Mouse (Mus musculus): ENCODE data around the gene Rln1.

Rln1 gene

DNA sequence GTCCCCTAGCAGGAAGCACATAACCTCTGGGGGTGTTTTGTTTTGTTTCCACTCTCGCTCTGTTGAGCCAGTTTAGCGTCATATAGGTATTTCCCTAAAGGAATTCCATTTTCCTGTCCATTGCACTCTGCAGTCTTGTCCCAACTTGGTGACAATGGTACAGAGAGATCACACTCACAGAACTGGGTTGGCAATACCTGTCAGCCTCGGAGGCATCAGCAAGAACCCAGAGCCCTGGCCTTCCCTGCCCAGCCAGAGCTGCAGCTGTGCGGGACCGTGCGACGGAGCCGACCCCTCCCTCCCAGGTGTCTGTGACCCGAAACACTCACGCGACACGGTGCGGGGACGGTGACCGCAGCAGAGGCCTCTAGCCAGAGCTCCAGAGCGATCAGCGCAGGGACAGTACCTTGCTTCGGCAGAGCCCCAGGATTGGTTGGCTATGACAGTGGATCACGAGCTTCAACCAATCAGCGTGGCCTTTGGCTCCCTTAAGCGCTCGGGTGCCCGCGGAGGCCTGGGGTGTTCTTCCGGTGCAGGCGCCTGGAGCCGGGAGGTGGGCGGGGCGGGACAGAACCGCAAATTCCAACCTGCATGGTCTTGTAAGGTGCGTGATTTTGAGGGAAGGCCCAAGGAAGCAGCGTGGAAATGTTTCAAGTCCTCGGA is 27.1 kb upstream of the Rln1 start:
- in situ Hi-C loops (cut with MboI, MseI) = no loop called here

DNA sequence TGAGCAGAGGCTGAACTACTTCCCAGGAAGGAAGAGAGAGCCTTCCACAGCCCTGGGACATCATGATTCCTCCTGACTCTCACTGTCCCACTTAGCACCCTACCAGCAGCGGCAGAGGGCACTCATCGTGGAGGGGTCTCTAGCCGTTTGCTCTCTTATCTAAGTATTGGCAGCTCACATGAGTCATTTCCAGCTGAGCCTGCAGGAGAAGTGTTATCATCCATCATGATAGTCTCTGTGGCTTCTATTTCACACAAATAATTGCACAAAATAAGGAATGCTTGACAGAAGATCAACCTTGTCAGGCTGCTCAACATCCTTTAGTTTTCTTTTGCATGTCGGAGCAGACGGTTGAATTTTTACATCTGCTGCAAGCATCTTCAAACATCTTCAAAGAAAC is 25.8 kb upstream of the Rln1 start:
- in situ Hi-C loops (cut with MboI, MseI) = no loop called here

GRCm38 (mm10) chr19:29356281-29356680 is 21.8 kb upstream of the Rln1 start:
- in situ Hi-C loops (cut with MboI, MseI) = loop anchor here (10.0 kb wide), 2 partner anchors 51 to 811 kb away; no protein-coding TSS in a partner anchor

DNA sequence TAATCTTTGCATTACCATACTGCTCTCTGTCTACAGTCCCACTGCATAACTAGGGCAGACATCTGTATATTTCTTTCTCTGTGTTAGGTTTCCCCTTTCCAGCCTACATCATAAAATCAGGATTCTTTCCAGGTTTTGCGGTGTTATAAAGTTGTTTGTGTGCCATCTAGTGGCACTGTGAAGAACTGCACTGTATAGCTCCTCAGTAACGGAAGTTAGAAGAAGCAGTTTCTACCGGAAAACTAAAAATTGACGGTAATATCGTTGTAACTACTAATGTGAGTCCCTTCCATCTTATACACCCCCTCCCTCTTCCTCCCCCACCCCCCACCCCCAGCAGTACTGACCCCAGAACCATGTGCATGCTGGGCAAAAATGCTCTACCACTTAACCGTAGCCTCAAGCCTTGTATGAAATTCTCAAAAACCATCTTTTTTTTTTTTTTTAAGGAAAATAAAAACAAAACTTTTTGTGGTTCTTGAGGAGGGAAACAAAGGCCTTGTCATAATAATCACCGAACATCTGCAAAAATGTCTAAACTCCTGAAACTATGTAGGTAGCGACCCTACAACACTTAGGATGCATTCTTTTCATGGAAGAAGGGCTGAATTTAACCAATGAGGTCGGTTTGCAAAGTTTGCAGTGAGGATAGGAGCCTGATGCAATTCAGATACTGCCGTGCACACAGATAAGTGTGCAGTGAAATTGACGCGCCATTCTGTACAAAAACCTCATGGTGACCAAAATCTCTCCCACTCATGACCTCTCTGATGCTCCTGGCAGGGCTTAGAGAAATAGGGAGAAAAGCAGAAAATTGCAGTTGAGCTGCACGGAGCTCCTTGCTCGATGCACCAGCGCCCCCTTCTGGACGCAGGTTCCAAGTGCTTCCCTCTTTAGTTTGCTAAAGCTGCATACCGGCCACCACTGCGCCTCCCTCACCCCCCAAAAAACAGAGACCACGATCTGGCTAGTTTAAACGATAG is 20.7 kb upstream of the Rln1 start:
- in situ Hi-C loops (cut with MboI, MseI) = loop anchor here (10.0 kb wide), 2 partner anchors 50 to 810 kb away; no protein-coding TSS in a partner anchor

DNA sequence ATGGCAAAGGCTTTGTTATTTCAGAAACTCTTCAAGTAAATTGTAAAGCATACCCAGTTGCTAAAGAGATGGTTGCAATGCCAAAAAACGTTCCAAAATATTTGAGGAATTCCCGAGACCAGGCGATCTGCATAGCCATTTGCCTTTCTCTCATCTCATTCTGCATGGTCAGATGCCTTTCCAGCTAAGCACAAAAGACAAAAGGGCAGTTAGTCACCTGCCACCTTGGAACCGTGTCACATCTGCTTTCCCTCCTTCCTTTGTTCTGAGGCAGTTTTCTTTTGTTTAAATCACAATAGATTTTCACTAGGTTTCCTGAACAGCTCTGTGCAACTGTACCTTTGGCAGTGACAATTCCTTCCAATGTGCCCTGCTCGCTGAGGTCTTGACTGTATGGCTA is 16.5 kb upstream of the Rln1 start:
- in situ Hi-C loops (cut with MboI, MseI) = loop anchor here (10.0 kb wide), 2 partner anchors 46 to 806 kb away; no protein-coding TSS in a partner anchor

- in situ Hi-C loops (cut with MboI, MseI) = no loop called here
Observed at GRCm38 (mm10) chr19:29345636-29346035, 11.2 kb upstream of the Rln1 start.

GRCm38 (mm10) chr19:29344868-29345267 is 10.4 kb upstream of the Rln1 start:
- in situ Hi-C loops (cut with MboI, MseI) = no loop called here

DNA sequence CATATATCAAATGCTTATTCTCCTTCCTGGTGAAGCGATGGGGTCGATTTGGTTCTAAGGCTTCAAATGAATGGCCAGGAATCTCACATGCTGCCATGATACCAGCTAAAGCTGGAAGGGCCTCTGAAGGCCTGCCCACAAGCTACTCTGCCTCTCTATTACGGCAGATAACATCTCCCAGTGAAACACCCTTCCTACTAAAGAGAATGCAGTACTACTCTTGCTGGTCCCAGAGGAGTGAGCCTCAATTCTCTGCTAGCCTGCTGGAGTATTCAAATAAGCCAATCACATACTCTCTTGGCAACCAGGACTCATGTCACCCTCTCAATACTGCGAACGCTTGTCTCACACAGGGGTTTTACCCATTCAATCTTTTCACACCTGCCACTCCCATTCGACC is 7.8 kb upstream of the Rln1 start:
- in situ Hi-C loops (cut with MboI, MseI) = no loop called here

- in situ Hi-C loops (cut with MboI, MseI) = no loop called here
Observed at GRCm38 (mm10) chr19:29341029-29341428, 6.6 kb upstream of the Rln1 start.

DNA sequence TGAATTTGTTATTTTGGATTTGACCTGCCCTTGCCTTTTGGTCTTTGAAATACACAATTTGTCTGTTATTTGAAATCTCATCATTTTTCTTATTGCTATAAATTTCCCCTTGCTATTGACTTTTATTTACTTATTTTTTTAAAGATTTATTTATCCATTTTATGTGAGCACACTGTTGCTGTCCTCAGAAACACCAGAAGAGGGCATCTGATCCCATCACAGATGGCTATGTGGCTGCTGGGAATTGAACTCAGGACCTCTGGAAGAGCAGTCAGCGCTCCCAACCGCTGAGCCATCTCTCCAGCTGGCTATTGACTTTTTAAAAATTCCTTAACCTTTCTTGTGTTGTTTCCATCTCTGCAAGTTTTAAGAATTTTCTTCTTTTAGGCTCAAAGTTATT is 2.2 kb upstream of the Rln1 start:
- in situ Hi-C loops (cut with MboI, MseI) = no loop called here

DNA sequence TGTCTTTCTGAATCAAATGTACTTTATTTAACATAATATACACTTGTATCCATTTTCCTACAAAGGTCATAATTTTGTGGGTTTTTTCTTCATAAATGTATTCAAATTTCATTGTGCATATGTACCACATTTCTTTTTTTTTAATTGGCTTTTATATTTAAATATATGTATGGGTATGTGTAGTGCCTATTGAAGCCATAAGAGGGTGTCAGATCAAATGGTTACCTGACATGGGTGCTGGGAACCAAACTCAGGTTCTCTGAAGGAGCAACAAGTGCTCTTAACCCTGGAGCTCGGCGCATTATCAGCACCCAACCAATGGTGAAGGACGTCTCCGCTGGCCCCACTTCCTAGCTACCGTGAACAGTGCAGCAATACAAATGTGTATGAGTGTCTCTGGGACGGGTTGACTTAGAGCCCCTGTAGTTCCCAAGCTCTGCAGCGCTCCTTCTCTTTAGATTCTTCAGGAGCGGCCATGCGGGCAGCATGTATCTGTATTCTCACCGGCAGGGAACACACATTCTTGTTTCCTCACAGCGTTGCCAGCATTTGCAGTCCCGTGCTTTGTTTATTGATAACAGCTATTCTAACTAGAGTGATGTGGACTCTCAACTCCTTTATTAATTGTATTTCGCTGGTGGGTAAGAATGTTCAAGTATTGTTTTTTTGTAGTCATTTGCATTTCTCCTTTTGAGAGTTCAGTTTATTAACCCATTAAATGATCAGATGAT is 7.5 kb downstream of the Rln1 start:
- in situ Hi-C loops (cut with MboI, MseI) = no loop called here

DNA sequence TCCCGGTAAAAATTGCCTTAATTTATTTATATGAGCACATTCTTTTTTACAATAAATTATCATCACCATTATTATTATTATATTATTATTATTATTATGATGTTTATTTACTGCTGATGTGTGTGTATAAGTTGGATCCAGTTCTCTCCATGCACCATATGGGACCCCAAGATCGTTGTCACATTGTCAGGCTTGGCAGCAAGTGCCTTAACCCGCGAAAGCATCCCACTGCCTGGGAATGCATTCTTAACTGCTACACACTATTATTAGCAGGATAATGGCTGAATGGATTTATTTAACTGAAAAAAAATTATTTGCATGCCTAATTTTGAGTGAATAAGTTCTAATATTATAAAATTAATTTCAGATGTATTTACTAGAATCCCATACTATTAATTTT is 8.1 kb downstream of the Rln1 start:
- in situ Hi-C loops (cut with MboI, MseI) = no loop called here

- in situ Hi-C loops (cut with MboI, MseI) = no loop called here
Observed at GRCm38 (mm10) chr19:29325852-29326180, 8.7 kb downstream of the Rln1 start.

DNA sequence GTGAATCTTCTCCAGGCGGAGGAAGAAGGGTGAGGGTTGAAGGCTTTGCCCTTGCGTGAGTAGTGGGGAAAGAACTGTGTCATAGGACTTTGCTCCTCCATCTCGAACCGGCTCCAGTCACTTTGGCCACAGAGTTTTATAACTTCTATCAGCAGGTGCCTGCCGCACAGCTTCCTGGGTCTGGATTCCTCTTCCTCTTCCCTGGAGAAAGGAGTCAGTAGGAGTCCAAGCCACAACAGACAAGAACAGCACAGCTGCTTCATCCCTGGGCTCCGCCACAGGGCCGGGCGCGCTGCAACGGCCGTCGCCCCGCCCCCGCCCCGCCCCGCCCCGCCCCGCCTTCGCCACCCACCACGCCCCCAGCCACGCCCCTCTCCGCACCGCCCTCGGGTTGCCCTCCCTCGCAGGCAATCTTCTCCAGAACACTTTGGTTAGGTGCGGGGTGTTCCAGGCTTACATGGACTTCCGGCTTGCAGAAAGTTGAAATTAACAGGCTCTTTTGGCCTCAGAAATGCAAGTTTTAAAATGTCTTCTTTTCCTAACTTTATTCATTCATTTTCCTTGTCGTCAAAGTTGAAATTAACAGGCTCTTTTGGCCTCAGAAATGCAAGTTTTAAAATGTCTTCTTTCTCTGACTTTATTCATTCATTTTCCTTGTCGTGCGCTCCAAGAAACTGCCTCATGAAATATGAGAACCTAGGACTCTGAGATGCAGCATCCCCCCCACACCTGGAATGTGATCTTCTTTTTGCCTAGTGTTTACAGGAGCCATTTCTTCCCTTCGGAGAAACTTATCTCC is 9.2 kb downstream of the Rln1 start, which contains the start of gene Insl6:
Gene Insl6 (minus strand): TSS at position 304 of the 799 bp plus-strand sequence.
- in situ Hi-C loops (cut with MboI, MseI) = no loop called here

DNA sequence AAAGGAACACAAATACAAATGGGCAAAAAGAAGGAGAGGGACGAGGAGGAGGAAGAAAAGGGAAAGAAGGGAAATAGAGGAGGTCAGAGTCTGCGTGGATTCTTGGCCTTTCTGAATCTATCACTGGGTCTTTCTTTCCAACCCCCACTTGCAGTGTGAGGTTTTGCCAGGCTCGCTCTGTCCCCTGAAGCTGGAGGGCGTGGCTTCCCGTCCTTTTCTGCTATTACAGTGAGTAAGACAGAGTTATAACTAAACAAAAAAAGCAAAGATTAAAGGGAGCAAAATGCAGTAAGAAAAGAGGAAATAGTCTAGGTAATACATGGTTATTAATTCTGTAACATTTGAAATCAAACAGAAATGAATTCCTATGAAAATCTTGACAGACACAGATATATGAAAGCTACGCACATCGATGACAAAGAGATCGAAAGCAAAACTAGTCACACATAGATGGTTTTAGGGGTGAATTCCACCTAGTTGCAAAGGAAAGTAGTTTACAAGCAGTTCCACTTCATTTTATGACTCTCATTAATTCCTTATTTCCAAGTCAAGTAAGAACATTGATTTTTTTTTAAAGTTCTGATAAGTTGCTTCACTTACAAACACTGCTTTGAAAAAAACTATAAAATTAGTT is 10.9 kb downstream of the Rln1 start:
- in situ Hi-C loops (cut with MboI, MseI) = no loop called here

- in situ Hi-C loops (cut with MboI, MseI) = no loop called here
Observed at GRCm38 (mm10) chr19:29312661-29313060, 21.8 kb downstream of the Rln1 start.

DNA sequence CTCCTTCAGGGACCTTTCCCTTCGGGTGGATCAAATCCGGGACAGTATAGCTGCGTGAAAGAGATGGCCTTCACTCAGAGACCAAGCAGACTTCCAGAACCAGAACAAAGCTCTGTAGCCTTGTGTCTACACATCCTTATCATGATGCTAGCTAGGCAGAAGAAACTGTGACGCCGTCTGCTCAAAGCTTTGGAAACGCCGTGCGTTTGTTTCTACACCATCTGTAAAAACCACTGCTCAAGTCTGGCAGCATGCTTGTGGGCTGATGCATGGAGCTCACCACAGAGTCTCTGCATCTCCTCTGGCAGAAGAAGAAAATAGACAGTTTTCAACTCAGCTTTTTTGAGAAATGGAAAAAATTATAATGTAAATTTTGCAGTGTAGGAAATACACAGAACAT is 22.7 kb downstream of the Rln1 start:
- in situ Hi-C loops (cut with MboI, MseI) = no loop called here

- in situ Hi-C loops (cut with MboI, MseI) = loop anchor here (10.0 kb wide), 1 partner anchor 46 kb away; no protein-coding TSS in a partner anchor
Observed at GRCm38 (mm10) chr19:29308832-29309231, 25.6 kb downstream of the Rln1 start.

DNA sequence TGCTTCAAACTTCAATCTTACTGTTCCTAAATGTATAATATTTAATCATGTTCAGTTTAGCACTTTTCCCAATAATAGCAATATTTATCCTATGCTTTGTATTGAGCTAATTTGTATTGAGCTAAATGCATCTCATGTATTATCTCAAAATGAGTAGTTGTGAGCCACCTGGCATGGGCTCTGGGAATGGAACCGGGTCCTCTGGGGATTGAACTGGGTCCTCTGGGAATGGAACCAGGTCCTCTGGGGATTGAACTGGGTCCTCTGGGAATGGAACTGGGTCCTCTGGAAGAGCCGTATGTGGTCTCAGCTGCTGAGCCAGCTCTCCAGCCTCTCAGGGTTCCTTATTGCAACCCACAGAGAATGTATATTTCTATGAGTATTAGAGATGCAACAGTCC is 32.4 kb downstream of the Rln1 start:
- in situ Hi-C loops (cut with MboI, MseI) = loop anchor here (10.0 kb wide), 1 partner anchor 53 kb away; no protein-coding TSS in a partner anchor

DNA sequence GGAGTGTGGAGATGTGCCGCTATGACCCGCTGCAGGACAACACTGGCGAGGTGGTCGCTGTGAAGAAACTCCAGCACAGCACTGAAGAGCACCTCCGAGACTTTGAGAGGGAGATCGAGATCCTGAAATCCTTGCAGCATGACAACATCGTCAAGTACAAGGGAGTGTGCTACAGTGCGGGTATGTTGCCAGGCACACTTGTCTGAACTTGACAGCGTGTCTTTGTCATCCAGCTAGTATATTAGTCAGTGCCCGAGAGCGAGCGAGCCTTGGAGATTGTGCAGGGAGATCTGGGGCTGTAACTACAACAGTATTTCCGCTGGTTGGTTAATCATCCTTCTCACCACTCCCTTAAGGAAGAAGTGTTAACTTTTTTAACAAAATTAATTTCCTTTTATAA is 33.6 kb downstream of the Rln1 start:
- in situ Hi-C loops (cut with MboI, MseI) = loop anchor here (10.0 kb wide), 1 partner anchor 54 kb away; no protein-coding TSS in a partner anchor

GRCm38 (mm10) chr19:29297366-29297765 is 37.1 kb downstream of the Rln1 start:
- in situ Hi-C loops (cut with MboI, MseI) = no loop called here
